Mouse (Mus musculus) T-cell, adult 66 days (primary cell): ENCODE results near the gene Il1rl1. TPM values are rescaled to one million over a fixed set of nuclear protein-coding genes. Genes with fewer than 3 reads are reported as not detected.

Source experiments
- total RNA-seq, 2 experiments: library from RNA; stranded (reverse); gene quantifications; 3 replicates in 1 of 2; 4 replicates in 1 of 2; pipeline ENCODE4 v1.2.4; 2023

Il1rl1 gene
- total RNA-seq, result 1 to 10 TPM in 1 of 2 experiments, under 1 TPM in 1; 0.71 to 2.8 TPM

GRCm38 (mm10) chr1:40428910-40429675 is at the start of gene Il1rl1:
Gene Il1rl1, plus strand, starts transcription at chr1:40429570.

GRCm38 (mm10) chr1:40465477-40466430 is 36.4 kb downstream of the Il1rl1 start, which contains the start of gene Il18r1:
Gene Il18r1, plus strand, starts transcription at chr1:40465552.

Other genes starting within 250 kb of the Il1rl1 start
- under 1 TPM; 0.17 to 0.27 TPM for gene Il1r1, start 204.5 kb upstream of the Il1rl1 start, total RNA-seq
- 10 to 100 TPM in 1 of 2 experiments, 1 to 10 TPM in 1; 8.4 to 11.2 TPM for gene Il1rl2, start 105.0 kb upstream of the Il1rl1 start, total RNA-seq
- gene Il18r1, start 36.0 kb downstream of the Il1rl1 start, total RNA-seq, result 10 to 100 TPM; 61.5 to 65.6 TPM
- gene Il18rap, start 85.8 kb downstream of the Il1rl1 start, total RNA-seq, result 10 to 100 TPM; 19.1 to 26.4 TPM
- gene Slc9a4, start 150.5 kb downstream of the Il1rl1 start, total RNA-seq, result not detected